Mouse (Mus musculus) lung, embryonic 14.5 days (tissue): ENCODE measurements around the gene Tbck. TPM values are rescaled to one million over a fixed set of nuclear protein-coding genes. Genes with fewer than 3 reads are reported as not detected.

Experiments used
- ATAC-seq: fragments of 200-750 bp; cut with Nextera tagmentation; 2 replicates; pipeline ENCODE4 v1.8.0; 2017; ENCODE audit warnings: mild to moderate bottlenecking, moderate TSS enrichment, moderate library complexity; ENCODE audit not compliant: insufficient read depth
- DNase-seq: peaks from one replicate; pipeline ENCODE4 v3.0.0-alpha.2; 2015
- H3K27ac ChIP-seq: fragments of 300-500 bp; sonication (generic); 2 replicates; pipeline ENCODE4 v1.5.1; 2014; ENCODE audit warnings: low read depth, mild to moderate bottlenecking, moderate library complexity
- H3K27me3 ChIP-seq: fragments of 300-500 bp; sonication (generic); 2 replicates; pipeline ENCODE4 v1.6.1; 2014; ENCODE audit warnings: low read length, control low read depth; ENCODE audit not compliant: insufficient read depth
- H3K36me3 ChIP-seq: fragments of 300-500 bp; sonication (generic); 2 replicates; pipeline ENCODE4 v1.6.1; 2014; ENCODE audit warnings: control low read depth; ENCODE audit not compliant: insufficient read depth
- H3K4me1 ChIP-seq: fragments of 300-500 bp; sonication (generic); 2 replicates; pipeline ENCODE4 v1.6.1; 2014; ENCODE audit warnings: antibody characterized with exemption, control low read depth; ENCODE audit not compliant: insufficient read depth
- H3K4me2 ChIP-seq: fragments of 300-500 bp; sonication (generic); 2 replicates; pipeline ENCODE4 v1.6.1; 2014; ENCODE audit warnings: mild to moderate bottlenecking
- H3K4me3 ChIP-seq: fragments of 300-500 bp; sonication (generic); 2 replicates; pipeline ENCODE4 v1.5.1; 2014; ENCODE audit warnings: low read depth, low read length
- H3K9ac ChIP-seq: fragments of 300-500 bp; sonication (generic); 2 replicates; pipeline ENCODE4 v1.6.1; 2014
- H3K9me3 ChIP-seq: fragments of 300-500 bp; sonication (generic); 2 replicates; pipeline ENCODE4 v1.6.1; 2016; ENCODE audit warnings: low read depth, low read length, control low read depth
- CTCF ChIP-seq: IDR thresholded peaks from 2 replicates; pipeline ENCODE4 v1.5.1; 2016; ENCODE audit warnings: antibody characterized with exemption, low read depth
- WGBS: fragments of 180-500 bp; shearing (Covaris S2); extraction: QIAGEN DNeasy Blood & Tissue Kit; methylation state at CpG from one replicate; pipeline ENCODE4 v1.1.7; 2014; 5-methylcytosine and 5-hydroxymethylcytosine counted together
- polyA plus RNA-seq: library from polyadenylated mRNA; unstranded; fragments of >200 nt; fragmentation: Nextera tagmentation; extraction: Ambion mirVana; gene quantifications from 2 replicates; pipeline ENCODE4 v1.2.1, GENCODE M21; 2014

Tbck gene
- polyA plus RNA-seq, 1 experiment from 2014 or later, result 19.6 TPM

DNA sequence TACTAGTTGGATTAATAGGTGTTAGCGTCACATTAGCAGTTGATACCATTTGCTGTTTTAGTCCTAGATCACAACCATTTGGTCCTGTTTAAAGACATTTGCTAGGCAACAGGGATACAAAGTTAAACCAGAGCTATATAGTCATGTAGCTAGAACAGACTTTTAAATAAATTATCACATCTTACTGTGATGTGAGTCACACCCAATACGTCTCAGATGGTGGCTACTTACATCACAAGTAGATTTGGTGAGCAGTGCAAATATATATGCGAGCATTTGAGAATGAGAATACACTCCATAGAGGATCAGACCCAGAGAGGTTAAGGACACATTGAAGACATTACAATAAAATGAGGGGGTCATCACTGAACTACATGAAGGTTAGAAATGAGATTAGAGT is 125.0 kb downstream of the Tbck start:
- DNase-seq, result no peak
- TF ChIP-seq CTCF, result no peak
- H3K4me2 ChIP-seq, result no peak overlapping the region
- no peak overlapping the region for H3K4me3 ChIP-seq
- no peaks in the 10 kb centered on the region for H3K27me3 ChIP-seq
- H3K9me3 ChIP-seq, result no peaks in the 10 kb centered on the region
- 85% methylated on average over 3 of the region's 3 CpGs for WGBS
- peaks cover 9% of the 10 kb centered on the region for H3K4me1 ChIP-seq
- H3K36me3 ChIP-seq, result peaks cover 4% of the 10 kb centered on the region; the same call in 1 of the 2 replicates
- ATAC-seq, result no peak
- no peak overlapping the region for H3K9ac ChIP-seq
- no peak overlapping the region for H3K27ac ChIP-seq

DNA sequence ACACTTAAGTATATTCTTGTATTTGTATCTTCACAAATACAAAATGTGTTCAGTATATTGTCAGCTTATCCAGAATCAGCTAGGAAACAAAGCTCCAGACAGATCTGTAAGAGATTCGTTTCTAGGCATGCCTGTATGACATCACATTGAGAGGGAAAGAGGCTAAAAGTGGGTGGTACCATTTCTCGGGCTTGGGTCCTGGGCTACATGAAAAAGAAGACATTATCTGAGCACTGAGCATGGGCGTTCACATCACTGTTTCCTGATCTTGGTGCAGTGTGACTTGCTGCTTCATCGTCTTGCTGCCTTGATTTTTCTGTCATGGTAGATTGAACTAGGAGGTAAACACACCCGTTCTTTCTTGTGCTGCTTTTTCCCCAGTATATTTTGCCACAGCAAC is 127.8 kb downstream of the Tbck start:
- Histone ChIP-seq H3K36me3 (no peaks in the 10 kb centered on the region), H3K9me3 (no peaks in the 10 kb centered on the region), H3K27ac (peak overlapping the region; percentile 83), H3K4me3 (no peak overlapping the region), H3K27me3 (no peaks in the 10 kb centered on the region), H3K4me1 (peaks cover 14% of the 10 kb centered on the region), H3K9ac (no peak overlapping the region), H3K4me2 (no peak overlapping the region)
- TF ChIP-seq CTCF, result no peak
- 39% methylated on average over 5 of the region's 5 CpGs for WGBS
- ATAC-seq, result peak; percentile 57
- DNase-seq, result peak; percentile 71

- peak; percentile 92 for DNase-seq
- H3K4me2 ChIP-seq, result no peak overlapping the region
- peak overlapping the region; percentile 83 for H3K27ac ChIP-seq
- TF ChIP-seq CTCF, result no peak
- no peaks in the 10 kb centered on the region for H3K27me3 ChIP-seq
- H3K36me3 ChIP-seq, result no peaks in the 10 kb centered on the region
- peak; percentile 98 for ATAC-seq
- no peak overlapping the region for H3K9ac ChIP-seq
- WGBS, result 34% methylated on average over 5 of the region's 5 CpGs
- no peak overlapping the region for H3K4me3 ChIP-seq
- H3K9me3 ChIP-seq, result no peaks in the 10 kb centered on the region
- peaks cover 14% of the 10 kb centered on the region for H3K4me1 ChIP-seq
These were observed 128.4 kb downstream of the Tbck start for GRCm38 (mm10) chr3:132812356-132812755.

DNA sequence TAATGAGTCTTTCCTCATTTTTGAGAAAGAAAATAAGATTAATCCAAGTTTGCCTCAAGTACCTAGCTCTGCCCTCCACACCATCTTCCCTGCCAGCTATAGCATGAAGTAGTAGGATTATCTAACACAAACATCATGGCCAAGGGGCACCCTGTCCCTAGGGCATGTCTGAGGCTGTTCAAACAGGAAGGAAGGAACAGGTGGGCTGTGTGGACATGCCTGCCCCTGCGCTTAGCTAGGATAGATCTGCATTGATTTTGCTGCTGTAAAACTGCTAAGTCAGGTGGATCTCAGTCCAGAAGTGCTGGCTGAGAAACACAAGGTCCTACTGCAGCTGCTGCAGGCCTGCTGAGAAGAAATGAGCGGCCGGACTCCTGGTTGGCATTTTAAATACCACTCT is 129.2 kb downstream of the Tbck start:
- peaks cover 14% of the 10 kb centered on the region for H3K4me1 ChIP-seq
- no peaks in the 10 kb centered on the region for H3K9me3 ChIP-seq
- 77% methylated on average over 3 of the region's 3 CpGs for WGBS
- DNase-seq, result no peak
- ATAC-seq, result no peak
- no peak overlapping the region for H3K4me2 ChIP-seq
- no peak overlapping the region for H3K4me3 ChIP-seq
- H3K9ac ChIP-seq, result no peak overlapping the region
- TF ChIP-seq CTCF, result no peak
- H3K27ac ChIP-seq, result peak overlapping the region; percentile 61; the same call in 1 of the 2 replicates
- no peaks in the 10 kb centered on the region for H3K27me3 ChIP-seq
- H3K36me3 ChIP-seq, result no peaks in the 10 kb centered on the region

GRCm38 (mm10) chr3:132813706-132814497 is 130.0 kb downstream of the Tbck start:
- H3K27me3 ChIP-seq, result no peaks in the 10 kb centered on the region
- H3K9me3 ChIP-seq, result no peaks in the 10 kb centered on the region
- H3K4me3 ChIP-seq, result no peak overlapping the region
- no peak for DNase-seq
- H3K36me3 ChIP-seq, result no peaks in the 10 kb centered on the region
- ATAC-seq, result no peak
- no peak overlapping the region for H3K9ac ChIP-seq
- no peak overlapping the region for H3K4me2 ChIP-seq
- WGBS, result 57% methylated on average over 9 of the region's 9 CpGs
- peak overlapping the region; percentile 61; the same call in 1 of the 2 replicates for H3K27ac ChIP-seq
- H3K4me1 ChIP-seq, result peaks cover 14% of the 10 kb centered on the region
- no peak for TF ChIP-seq CTCF

GRCm38 (mm10) chr3:132814791-132815496 is 131.0 kb downstream of the Tbck start:
- H3K4me1 ChIP-seq, result peaks cover 14% of the 10 kb centered on the region
- no peak overlapping the region for H3K4me3 ChIP-seq
- no peak overlapping the region for H3K27ac ChIP-seq
- H3K4me2 ChIP-seq, result no peak overlapping the region
- no peak for TF ChIP-seq CTCF
- no peak overlapping the region for H3K9ac ChIP-seq
- DNase-seq, result peak; percentile 27
- ATAC-seq, result no peak
- no peaks in the 10 kb centered on the region for H3K9me3 ChIP-seq
- H3K36me3 ChIP-seq, result no peaks in the 10 kb centered on the region
- 67% methylated on average over 10 of the region's 10 CpGs for WGBS
- no peaks in the 10 kb centered on the region for H3K27me3 ChIP-seq
